Mouse (Mus musculus): ENCODE data around the gene Pth1r. TPM values are rescaled to one million over a fixed set of nuclear protein-coding genes. Genes with fewer than 3 reads are reported as not detected.
A peak's percentile ranks its signal among the peaks of the same experiment; 100 is the strongest.

Pth1r gene
- total RNA-seq, 2 experiments from 2014 or later: 5.5 to 6.4 TPM

GRCm38 (mm10) chr9:110718810-110719209 lies 28.1 kb downstream of the Pth1r start:
- DNase-seq (ENCODE audit: extremely low spot score in 1 of 2, low spot score in 1 of 2): no peak

DNA sequence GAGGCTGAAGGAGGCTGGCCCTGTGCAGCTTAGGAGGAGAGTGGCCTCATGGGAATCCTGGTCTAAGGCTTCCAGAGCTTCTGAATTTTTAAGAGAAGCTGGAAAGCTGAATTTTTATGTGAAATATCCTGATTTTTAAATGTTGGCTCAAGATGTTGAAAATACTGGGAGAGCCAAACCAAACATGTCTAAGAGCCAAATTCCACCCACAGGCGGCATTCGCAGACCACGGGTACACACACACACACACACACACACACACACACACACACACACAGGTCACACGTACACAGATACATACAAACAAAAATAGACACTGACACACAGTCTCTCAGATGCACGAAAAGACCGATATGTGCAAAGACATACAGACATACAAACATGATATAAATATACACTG lies 28.9 kb downstream of the Pth1r start:
- no peak for DNase-seq (ENCODE audit: extremely low spot score in 1 of 2, low spot score in 1 of 2)

DNA sequence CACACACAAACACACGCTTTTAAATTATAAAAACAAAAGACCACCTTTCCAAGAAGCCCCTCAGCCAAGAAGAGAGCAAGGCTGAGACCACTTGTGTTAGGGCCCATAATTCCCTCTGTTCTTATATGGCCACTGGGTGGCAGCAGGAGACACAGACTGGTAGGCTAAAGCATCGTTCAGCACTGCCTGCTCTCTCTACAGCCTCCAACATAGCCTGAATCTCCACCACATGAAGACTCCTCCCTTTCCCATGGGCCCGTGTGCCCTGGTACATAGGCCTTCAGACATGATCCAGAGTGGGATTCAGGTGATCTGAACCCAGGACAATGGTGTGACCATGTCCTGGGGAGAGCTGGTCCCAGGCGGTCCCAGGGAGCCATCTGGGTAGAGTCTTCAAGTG lies 30.2 kb downstream of the Pth1r start:
- peak in 1 of 2 experiments; percentile 61 for DNase-seq (ENCODE audit: extremely low spot score in 1 of 2, low spot score in 1 of 2)

DNA sequence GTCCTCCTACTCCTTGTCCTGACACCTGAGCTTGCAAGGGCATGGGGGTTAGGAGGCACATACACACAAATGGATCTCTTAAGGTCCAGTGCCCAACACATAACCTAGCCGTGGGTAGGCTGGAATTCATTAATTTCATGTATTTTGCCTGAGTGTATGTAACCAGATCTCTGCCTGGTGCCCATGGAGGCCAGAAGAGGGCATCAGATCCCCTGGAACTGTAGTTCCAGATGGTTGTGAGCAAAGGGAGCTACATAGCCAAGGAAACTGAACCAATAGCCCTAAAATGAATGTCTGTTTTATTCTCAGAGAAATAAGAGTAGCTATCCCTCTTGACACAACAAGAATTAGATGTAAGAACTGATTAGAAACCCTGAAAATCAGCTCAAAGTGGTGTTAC lies 31.5 kb downstream of the Pth1r start:
- DNase-seq (ENCODE audit: extremely low spot score in 1 of 2, low spot score in 1 of 2): no peak

DNA sequence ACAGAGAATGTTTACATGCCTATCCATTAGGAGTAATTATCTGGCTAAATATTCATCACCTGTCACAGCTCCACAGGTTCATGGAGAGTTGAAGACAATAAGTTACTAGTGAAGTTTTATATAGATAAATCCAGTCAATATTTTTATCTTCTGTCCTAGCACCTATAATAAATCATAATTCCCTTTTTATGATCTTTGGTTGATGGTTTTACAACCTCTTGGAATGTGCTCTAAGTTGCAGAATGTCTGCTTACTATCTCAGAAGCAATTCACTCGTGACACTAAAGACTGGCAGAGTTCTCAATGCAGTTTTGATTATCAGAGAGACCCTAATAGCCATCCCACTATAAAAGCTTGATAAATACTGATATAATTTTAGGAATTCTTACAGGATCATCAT lies 33.6 kb downstream of the Pth1r start:
- DNase-seq (ENCODE audit: extremely low spot score in 1 of 2, low spot score in 1 of 2): no peak

GRCm38 (mm10) chr9:110712545-110712944 lies 34.4 kb downstream of the Pth1r start:
- no peak for DNase-seq (ENCODE audit: extremely low spot score in 1 of 2, low spot score in 1 of 2)

GRCm38 (mm10) chr9:110711996-110712395 lies 34.9 kb downstream of the Pth1r start:
- DNase-seq (ENCODE audit: extremely low spot score in 1 of 2, low spot score in 1 of 2): no peak

DNA sequence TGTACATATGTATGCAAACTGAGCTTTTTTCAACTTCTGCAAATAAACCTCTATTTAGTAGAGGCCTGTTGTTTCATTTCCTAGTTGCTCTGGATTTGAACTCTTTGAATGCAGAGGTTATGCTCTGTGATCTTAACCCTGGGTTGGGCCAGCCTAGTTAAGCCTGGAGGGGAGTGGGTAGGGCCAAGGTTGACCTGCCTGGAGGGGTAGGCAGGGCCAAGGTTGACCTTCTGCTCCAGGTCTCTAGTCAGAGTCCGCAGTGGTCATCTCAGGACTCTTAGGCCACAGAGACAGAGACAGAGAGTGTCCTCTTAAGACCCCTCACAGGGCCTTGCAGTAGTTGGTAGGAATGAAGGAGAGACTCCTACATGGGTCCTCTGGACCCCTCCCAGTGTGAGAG lies 35.4 kb downstream of the Pth1r start:
- no peak for DNase-seq (ENCODE audit: extremely low spot score in 1 of 2, low spot score in 1 of 2)

DNA sequence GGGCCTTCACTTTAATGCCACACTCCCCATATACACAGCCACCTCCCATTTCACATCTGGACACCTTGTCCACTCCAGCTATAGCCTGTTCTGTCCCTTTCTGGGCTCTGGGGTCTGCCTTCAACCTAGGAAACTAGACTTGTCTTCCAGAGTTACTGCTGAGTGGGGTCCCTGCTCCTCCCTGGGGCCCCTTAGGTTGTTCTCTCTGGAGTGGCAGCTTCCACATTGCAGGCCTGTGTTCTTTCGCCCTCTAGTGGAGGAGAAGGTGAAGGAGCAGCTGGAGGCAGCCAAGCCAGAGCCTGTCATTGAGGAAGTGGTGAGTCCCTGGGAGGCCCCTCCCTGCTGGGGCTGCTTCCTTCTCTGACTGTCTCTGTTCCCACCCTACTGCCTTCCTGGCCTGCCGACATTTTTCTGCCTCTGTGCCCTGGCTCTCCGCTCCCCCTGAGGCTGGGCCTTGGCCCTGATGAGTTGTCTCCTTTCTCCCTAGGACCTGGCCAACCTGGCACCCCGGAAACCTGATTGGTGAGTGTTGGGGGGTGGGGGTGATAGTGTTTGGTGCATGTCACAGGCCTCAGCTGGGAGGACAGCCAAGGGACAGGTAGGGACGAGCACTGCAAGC lies 37.2 kb downstream of the Pth1r start:
- peak; percentile 38 to 58 for DNase-seq (ENCODE audit: extremely low spot score in 1 of 2, low spot score in 1 of 2)

DNA sequence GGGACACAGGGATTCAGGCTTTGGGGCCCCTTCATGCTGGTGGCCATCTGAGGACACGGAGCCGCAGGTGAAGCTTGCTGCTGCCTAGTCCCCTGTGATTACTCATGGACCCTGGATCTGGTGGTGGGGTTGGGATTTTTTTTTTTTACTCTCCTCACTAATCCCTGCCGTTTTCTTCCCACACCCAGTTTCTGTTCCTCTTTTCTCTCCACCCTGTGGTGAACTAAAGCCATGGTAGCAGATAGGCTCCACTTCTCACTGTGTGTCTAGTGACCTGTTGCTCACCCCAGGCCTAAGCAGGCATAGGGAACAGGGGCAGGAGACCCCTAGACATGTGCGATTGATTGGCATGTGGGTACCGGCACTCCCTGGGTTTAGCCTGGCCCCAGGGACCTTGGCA lies 40.2 kb downstream of the Pth1r start:
- no peak for DNase-seq (ENCODE audit: extremely low spot score in 1 of 2, low spot score in 1 of 2)

- no peak for DNase-seq (ENCODE audit: extremely low spot score in 1 of 2, low spot score in 1 of 2)
Observed at GRCm38 (mm10) chr9:110703951-110704350, 43.0 kb downstream of the Pth1r start.

- DNase-seq (ENCODE audit: extremely low spot score in 1 of 2, low spot score in 1 of 2): no peak
Observed at GRCm38 (mm10) chr9:110702848-110703247, 44.1 kb downstream of the Pth1r start.

DNA sequence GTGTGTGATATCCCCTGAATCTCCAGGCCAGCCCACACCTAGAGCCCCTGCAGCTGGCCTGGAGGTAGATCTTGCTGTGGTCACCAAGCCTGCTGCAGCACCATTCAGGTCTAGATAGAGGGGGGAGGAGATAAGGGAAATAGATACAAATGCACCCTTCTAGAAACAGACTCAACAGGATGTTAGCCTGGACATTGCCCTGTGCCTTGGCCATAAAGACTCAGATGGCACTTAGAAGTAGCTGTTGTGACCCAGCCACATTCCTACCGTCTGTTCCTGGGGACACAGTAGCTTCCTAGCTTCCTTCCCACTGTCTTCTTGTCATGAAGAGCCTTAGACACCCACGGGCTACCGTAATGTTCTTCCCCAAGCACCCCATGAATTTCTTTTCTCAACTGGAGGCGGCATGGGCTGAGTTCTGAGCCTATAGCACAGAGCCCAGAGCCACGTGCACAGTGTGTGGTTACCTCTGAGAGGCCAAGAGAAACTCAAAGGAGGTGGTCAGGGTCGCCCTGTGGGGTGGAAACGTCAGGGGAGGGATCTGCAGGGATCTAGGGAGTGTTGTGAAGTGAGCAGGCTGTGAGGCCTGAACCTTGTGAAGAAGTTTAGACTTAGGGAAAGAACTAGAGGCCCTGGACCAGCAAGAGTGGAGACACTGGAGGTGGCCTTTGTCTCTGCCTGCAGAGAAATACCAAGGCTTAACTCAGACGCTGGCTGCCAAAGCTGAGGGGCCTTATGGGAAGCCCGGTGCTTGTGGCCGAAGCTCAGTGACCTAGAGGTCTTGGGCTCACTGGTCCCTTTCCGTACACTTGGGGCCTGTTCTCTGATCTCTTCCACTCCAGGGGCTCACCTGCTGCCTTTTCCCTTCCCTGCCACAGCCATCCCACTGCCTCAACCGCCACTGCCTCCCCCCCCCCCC lies 45.6 kb downstream of the Pth1r start:
- no peak for DNase-seq (ENCODE audit: extremely low spot score in 1 of 2, low spot score in 1 of 2)

DNA sequence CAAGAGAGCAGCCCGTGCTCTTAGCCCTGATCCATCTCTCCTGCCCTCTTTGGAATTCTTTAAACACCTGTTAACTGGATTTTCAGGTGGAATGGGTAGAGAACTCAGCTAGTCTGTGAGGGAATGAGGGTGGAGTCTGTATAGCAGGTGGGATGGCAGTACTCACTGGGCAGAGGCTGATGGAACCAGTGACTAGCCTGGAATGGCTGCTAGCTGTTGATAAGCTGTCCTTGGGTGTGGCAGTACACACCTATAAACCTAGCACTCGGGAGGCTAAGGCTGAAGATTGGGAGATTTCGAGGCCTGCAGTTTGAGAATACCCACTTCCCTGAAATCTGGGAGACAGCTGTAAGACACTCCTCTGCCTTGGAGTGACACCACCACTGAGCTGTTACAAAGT lies 47.4 kb downstream of the Pth1r start:
- DNase-seq (ENCODE audit: extremely low spot score in 1 of 2, low spot score in 1 of 2): no peak

DNA sequence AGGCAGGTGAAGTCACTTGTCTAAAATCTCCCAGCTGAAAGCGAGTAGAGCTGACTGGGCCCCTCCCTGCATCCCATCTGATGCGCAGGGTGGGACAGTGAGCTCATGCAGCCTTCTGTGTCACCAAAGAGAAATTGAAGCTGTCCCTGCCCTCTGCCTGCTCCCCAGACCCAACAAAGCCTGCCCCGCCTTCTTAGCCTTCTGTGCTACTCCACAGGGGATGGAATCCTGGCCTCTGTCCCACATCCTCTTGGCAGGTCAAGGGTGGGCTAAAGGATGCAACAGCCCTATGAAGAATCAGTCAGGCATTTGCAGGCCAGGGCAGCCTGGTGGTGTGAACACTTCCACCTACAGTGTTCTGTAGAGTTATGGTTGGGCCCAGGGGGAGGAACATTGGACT lies 49.5 kb downstream of the Pth1r start:
- DNase-seq (ENCODE audit: extremely low spot score in 1 of 2, low spot score in 1 of 2): no peak

DNA sequence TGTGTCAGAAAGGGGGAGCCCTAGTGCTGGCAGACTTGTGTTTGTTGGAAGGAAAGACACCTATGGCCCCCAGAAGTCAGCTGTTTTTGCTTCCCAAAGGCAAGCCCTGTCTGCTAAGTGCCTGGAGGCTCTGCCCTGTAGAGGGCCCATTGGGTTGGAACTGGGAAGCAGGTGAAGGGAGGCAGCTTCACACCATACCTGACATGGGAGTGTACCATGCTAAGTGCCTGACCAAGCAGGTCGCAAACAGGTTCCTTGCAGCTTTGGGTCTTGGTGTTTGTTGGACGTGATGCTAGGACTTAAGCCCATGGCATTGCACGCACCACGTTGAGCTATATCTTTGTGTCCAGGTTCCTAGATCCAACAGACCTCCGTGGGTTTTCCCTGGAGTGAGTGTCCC lies 50.5 kb downstream of the Pth1r start:
- no peak for DNase-seq (ENCODE audit: extremely low spot score in 1 of 2, low spot score in 1 of 2)

GRCm38 (mm10) chr9:110695165-110695755 lies 51.7 kb downstream of the Pth1r start:
- DNase-seq (ENCODE audit: extremely low spot score in 1 of 2, low spot score in 1 of 2): no peak

DNA sequence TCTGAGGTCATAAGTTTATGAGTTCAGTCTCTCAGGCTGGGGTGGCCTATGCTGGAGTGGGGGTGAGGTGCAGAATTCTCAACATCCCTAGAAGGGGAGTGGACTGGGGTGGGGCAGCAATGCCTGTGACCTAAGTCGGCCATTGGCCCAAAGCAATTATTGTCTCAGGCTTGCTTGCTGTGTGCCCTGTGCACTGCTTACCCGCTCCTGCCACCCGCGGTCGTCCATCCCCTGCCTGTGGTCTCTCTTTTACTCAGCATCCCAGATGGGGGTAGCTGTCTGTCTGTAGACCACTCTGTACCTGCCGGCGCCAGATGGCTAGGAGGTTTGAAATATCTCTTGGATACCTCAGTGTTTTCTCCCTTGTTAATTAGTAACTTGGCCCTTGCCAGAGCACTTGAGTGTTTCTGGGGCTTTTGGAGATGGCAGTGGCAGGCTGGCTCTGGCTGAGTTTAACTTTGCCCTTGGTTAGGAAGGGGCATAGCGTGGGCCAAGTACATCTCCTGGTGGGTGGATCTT lies 57.6 kb downstream of the Pth1r start:
- no peak for DNase-seq (ENCODE audit: extremely low spot score in 1 of 2, low spot score in 1 of 2)

- no peak for DNase-seq (ENCODE audit: extremely low spot score in 1 of 2, low spot score in 1 of 2)
Observed at GRCm38 (mm10) chr9:110687846-110688245, 59.1 kb downstream of the Pth1r start.

- no peak for DNase-seq (ENCODE audit: extremely low spot score in 1 of 2, low spot score in 1 of 2)
Observed at GRCm38 (mm10) chr9:110687061-110687460, 59.9 kb downstream of the Pth1r start.

DNA sequence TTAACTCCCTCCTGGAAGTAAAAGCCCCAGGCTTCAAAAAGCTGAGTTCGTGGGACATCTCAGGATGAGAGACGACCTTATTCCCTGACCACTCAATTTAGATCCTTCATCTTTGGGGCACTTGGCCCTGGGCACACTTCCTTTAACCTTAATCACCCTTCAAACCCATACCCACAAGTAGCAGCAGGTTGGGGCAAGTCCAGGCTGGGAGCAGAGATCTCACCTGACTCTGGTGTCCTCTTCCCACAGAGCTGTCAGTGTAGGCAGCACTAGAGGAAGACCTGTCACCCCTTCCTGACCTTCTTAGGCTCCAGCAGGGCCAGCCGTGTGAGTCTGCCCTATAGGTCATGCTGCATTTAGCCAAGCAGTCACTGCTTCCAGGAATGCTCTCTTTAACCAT lies 60.5 kb downstream of the Pth1r start:
- DNase-seq (ENCODE audit: extremely low spot score in 1 of 2, low spot score in 1 of 2): no peak

All from layer of hippocampus, postnatal 25 days (tissue).